Mouse (Mus musculus) heart, embryonic 16.5 days (tissue): Measurements from ENCODE around the gene Fahd1. TPM values are rescaled to one million over a fixed set of nuclear protein-coding genes. Genes with fewer than 3 reads are reported as not detected.

Source experiments
- ATAC-seq: fragments of 200-750 bp; cut with Nextera tagmentation; replicated peaks from 2 replicates; pipeline ENCODE4 v1.8.0; 2017; ENCODE audit warnings: moderate number of reproducible peaks; ENCODE audit not compliant: insufficient read depth, low FRiP score; ENCODE audit errors: extremely low read depth
- H3K27ac ChIP-seq: fragments of 300-500 bp; sonication (generic); 2 replicates; pipeline ENCODE4 v1.5.1; 2014; ENCODE audit warnings: mild to moderate bottlenecking, low read length, control low read depth, moderate library complexity
- H3K27me3 ChIP-seq: fragments of 300-500 bp; sonication (generic); 2 replicates; pipeline ENCODE4 v1.6.1; 2014; ENCODE audit warnings: low read length, mixed read lengths; ENCODE audit not compliant: control insufficient read depth, insufficient read depth
- H3K36me3 ChIP-seq: fragments of 300-500 bp; sonication (generic); 2 replicates; pipeline ENCODE4 v1.6.1; 2014; ENCODE audit not compliant: control insufficient read depth, insufficient read depth
- H3K4me1 ChIP-seq: fragments of 300-500 bp; sonication (generic); 2 replicates; pipeline ENCODE4 v1.6.1; 2014; ENCODE audit warnings: low read length, mixed read lengths; ENCODE audit not compliant: control insufficient read depth, insufficient read depth
- H3K4me2 ChIP-seq: fragments of 300-500 bp; sonication (generic); 2 replicates; pipeline ENCODE4 v1.6.1; 2014; ENCODE audit warnings: low read depth, mild to moderate bottlenecking, control low read depth, low read length
- H3K4me3 ChIP-seq: fragments of 300-500 bp; sonication (generic); 2 replicates; pipeline ENCODE4 v1.5.1; 2014; ENCODE audit warnings: mild to moderate bottlenecking, control low read depth, low read length
- H3K9ac ChIP-seq: fragments of 300-500 bp; sonication (generic); 2 replicates; pipeline ENCODE4 v1.6.1; 2014; ENCODE audit warnings: low read length, control low read depth
- H3K9me3 ChIP-seq: fragments of 300-500 bp; sonication (generic); replicated peaks from 2 replicates; pipeline ENCODE4 v1.6.1; 2016; ENCODE audit warnings: low read length; ENCODE audit not compliant: control insufficient read depth
- WGBS: fragments of 180-500 bp; shearing (Covaris S2); extraction: QIAGEN DNeasy Blood & Tissue Kit; methylation state at CpG from one replicate; pipeline ENCODE4 v1.1.7; 2014; 5-methylcytosine and 5-hydroxymethylcytosine counted together
- polyA plus RNA-seq: library from polyadenylated mRNA; unstranded; fragments of >200 nt; fragmentation: Nextera tagmentation; extraction: Ambion mirVana; gene quantifications from 2 replicates; pipeline ENCODE4 v1.2.1, GENCODE M21; 2015

Gene Fahd1
- polyA plus RNA-seq, 1 experiment from 2014 or later = 59.9 TPM

GRCm38 (mm10) chr17:24874405-24874745 is 24.2 kb upstream of the Fahd1 start:
- no peak overlapping the region for H3K4me3 ChIP-seq
- no peak overlapping the region for H3K27ac ChIP-seq
- no peaks in the 10 kb centered on the region for H3K36me3 ChIP-seq
- no peak overlapping the region for H3K9ac ChIP-seq
- 35% methylated on average over 1 of the region's 1 CpGs for WGBS
- no peaks in the 10 kb centered on the region for H3K9me3 ChIP-seq
- no peaks in the 10 kb centered on the region for H3K27me3 ChIP-seq
- ATAC-seq = no peak
- no peak overlapping the region for H3K4me2 ChIP-seq
- H3K4me1 ChIP-seq = no peaks in the 10 kb centered on the region

GRCm38 (mm10) chr17:24873695-24874404 is 23.7 kb upstream of the Fahd1 start:
- Histone ChIP-seq H3K4me2 (no peak overlapping the region), H3K36me3 (no peaks in the 10 kb centered on the region), H3K9me3 (no peaks in the 10 kb centered on the region), H3K4me3 (no peak overlapping the region), H3K27ac (no peak overlapping the region), H3K9ac (no peak overlapping the region), H3K27me3 (no peaks in the 10 kb centered on the region), H3K4me1 (no peaks in the 10 kb centered on the region)
- 36% methylated on average over 4 of the region's 4 CpGs for WGBS
- no peak for ATAC-seq

- no peaks in the 10 kb centered on the region for H3K4me1 ChIP-seq
- H3K27ac ChIP-seq = no peak overlapping the region
- no peaks in the 10 kb centered on the region for H3K27me3 ChIP-seq
- no peak overlapping the region for H3K4me2 ChIP-seq
- H3K9me3 ChIP-seq = no peaks in the 10 kb centered on the region
- H3K36me3 ChIP-seq = peaks cover 6% of the 10 kb centered on the region; the same call in 1 of the 2 replicates
- no peak overlapping the region for H3K4me3 ChIP-seq
- H3K9ac ChIP-seq = no peak overlapping the region
- no peak for ATAC-seq
- WGBS = 85% methylated on average over 10 of the region's 10 CpGs
Measured at GRCm38 (mm10) chr17:24867914-24868313, 17.8 kb upstream of the Fahd1 start.

GRCm38 (mm10) chr17:24865776-24866175 is 15.6 kb upstream of the Fahd1 start, which contains the start of gene Igfals:
Gene Igfals (plus strand): TSS chr17:24865997.
- H3K9ac ChIP-seq = no peak within 1 kb of the TSS
- no peak for ATAC-seq
- H3K4me2 ChIP-seq = no peak within 1 kb of the TSS
- no peaks in the 10 kb centered on the region for H3K9me3 ChIP-seq
- H3K36me3 ChIP-seq = peaks cover 17% of the 10 kb centered on the region
- no peak within 1 kb of the TSS for H3K4me3 ChIP-seq
- no peak within 1 kb of the TSS for H3K27ac ChIP-seq
- H3K27me3 ChIP-seq = no peaks in the 10 kb centered on the region
- 86% methylated on average over 8 of the region's 8 CpGs for WGBS
- H3K4me1 ChIP-seq = no peaks in the 10 kb centered on the region

- Histone ChIP-seq H3K4me1 (no peaks in the 10 kb centered on the region), H3K27me3 (no peaks in the 10 kb centered on the region), H3K36me3 (peaks cover 23% of the 10 kb centered on the region), H3K4me2 (no peak overlapping the region), H3K9ac (no peak overlapping the region), H3K9me3 (no peaks in the 10 kb centered on the region), H3K4me3 (no peak overlapping the region), H3K27ac (no peak overlapping the region)
- 84% methylated on average over 3 of the region's 3 CpGs for WGBS
- ATAC-seq = no peak
Measured at GRCm38 (mm10) chr17:24861785-24862184, 11.6 kb upstream of the Fahd1 start.

- no peak for ATAC-seq
- H3K4me2 ChIP-seq = no peak overlapping the region
- H3K4me1 ChIP-seq = no peaks in the 10 kb centered on the region
- 88% methylated on average over 8 of the region's 8 CpGs for WGBS
- H3K27ac ChIP-seq = no peak overlapping the region
- no peak overlapping the region for H3K4me3 ChIP-seq
- peaks cover 22% of the 10 kb centered on the region for H3K36me3 ChIP-seq
- no peaks in the 10 kb centered on the region for H3K27me3 ChIP-seq
- H3K9ac ChIP-seq = no peak overlapping the region
- no peaks in the 10 kb centered on the region for H3K9me3 ChIP-seq
Measured at GRCm38 (mm10) chr17:24860076-24860475, 9.9 kb upstream of the Fahd1 start.

GRCm38 (mm10) chr17:24858967-24859366 is 8.8 kb upstream of the Fahd1 start:
- Histone ChIP-seq H3K27me3 (no peaks in the 10 kb centered on the region), H3K4me1 (no peaks in the 10 kb centered on the region), H3K36me3 (peaks cover 21% of the 10 kb centered on the region), H3K4me2 (no peak overlapping the region), H3K4me3 (no peak overlapping the region), H3K9me3 (no peaks in the 10 kb centered on the region), H3K27ac (no peak overlapping the region), H3K9ac (no peak overlapping the region)
- WGBS = 83% methylated on average over 6 of the region's 6 CpGs
- no peak for ATAC-seq

GRCm38 (mm10) chr17:24857831-24858470 is 7.8 kb upstream of the Fahd1 start:
- Histone ChIP-seq H3K36me3 (peaks cover 24% of the 10 kb centered on the region), H3K4me3 (no peak overlapping the region), H3K27me3 (no peaks in the 10 kb centered on the region), H3K9me3 (no peaks in the 10 kb centered on the region), H3K27ac (no peak overlapping the region), H3K9ac (no peak overlapping the region), H3K4me1 (no peaks in the 10 kb centered on the region), H3K4me2 (no peak overlapping the region)
- 86% methylated on average over 8 of the region's 8 CpGs for WGBS
- ATAC-seq = no peak

GRCm38 (mm10) chr17:24856589-24856988 is 6.4 kb upstream of the Fahd1 start:
- no peak overlapping the region for H3K9ac ChIP-seq
- H3K27me3 ChIP-seq = no peaks in the 10 kb centered on the region
- H3K4me2 ChIP-seq = no peak overlapping the region
- 86% methylated on average over 13 of the region's 13 CpGs for WGBS
- no peak overlapping the region for H3K4me3 ChIP-seq
- ATAC-seq = no peak
- H3K9me3 ChIP-seq = no peaks in the 10 kb centered on the region
- peaks cover 19% of the 10 kb centered on the region for H3K36me3 ChIP-seq
- H3K4me1 ChIP-seq = no peaks in the 10 kb centered on the region
- H3K27ac ChIP-seq = no peak overlapping the region
